Mouse (Mus musculus): ENCODE results near the gene H2-Oa. TPM values are rescaled to one million over a fixed set of nuclear protein-coding genes. Genes with fewer than 3 reads are reported as not detected.
A peak's percentile ranks its signal among the peaks of the same experiment; 100 is the strongest.

The H2-Oa gene
- polyA plus RNA-seq (2016; fragmentation: Nextera tagmentation; extraction: Ambion mirVana): 0.26 and 0.37 TPM in 2 replicates

- Histone ChIP-seq H3K4me3 (no peak within 1 kb of the TSS), H3K4me2 (0 out of 2 replicates have a peak within 1 kb of the TSS, but pooled peaks have one; percentile 23), H3K9me3 (replicated peaks) (no peaks in the 10 kb centered on the region)
Measured at GRCm38 (mm10) chr17:34092197-34092875, at the start of gene H2-Oa. Gene H2-Oa, plus strand, starts transcription at chr17:34092340.

DNA sequence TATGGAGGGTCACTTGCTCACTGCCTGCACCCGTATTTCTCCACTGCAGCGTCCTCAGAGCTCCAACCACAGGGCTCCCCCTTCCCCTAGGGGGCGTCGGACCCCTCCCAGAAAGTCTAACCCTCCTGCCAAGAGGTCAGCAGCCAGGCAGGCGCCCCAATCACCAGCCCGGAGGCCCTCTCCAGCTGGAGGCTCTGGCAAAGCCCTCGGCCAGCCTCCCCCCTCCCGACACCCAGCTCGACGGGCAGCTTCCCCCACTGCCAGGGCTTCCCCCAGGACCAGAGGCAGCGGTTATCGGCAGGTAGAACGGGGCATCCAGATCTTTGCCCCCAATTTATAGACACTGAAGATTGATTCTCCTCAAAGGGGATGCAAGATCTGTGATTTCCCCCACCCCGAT lies 46.2 kb upstream of the H2-Oa start:
- ATAC-seq (ENCODE audit: insufficient number of reproducible peaks, low FRiP score): no peak
- WGBS: 76% methylated on average over 14 of the region's 14 CpGs

More at GRCm38 (mm10) chr17:34092197-34092875, at the start of gene H2-Oa:
- 32% methylated on average over 11 of the region's 11 CpGs for WGBS
- ATAC-seq (ENCODE audit: insufficient number of reproducible peaks, low FRiP score): no peak
- Histone ChIP-seq H3K9ac (no peak within 1 kb of the TSS), H3K4me1 (replicated peaks) (peaks cover 21% of the 10 kb centered on the region), H3K27me3 (replicated peaks) (peaks cover 3% of the 10 kb centered on the region; the same call in 1 of the 2 replicates), H3K36me3 (no peaks in the 10 kb centered on the region), H3K27ac (ENCODE audit: poor library complexity, severe bottlenecking) (0 out of 2 replicates have a peak within 1 kb of the TSS, but pooled peaks have one; percentile 7)

GRCm38 (mm10) chr17:34047404-34048050 lies 44.6 kb upstream of the H2-Oa start:
- ATAC-seq (ENCODE audit: insufficient number of reproducible peaks, low FRiP score): no peak
- Histone ChIP-seq H3K4me3 (no peak overlapping the region), H3K4me2 (no peak overlapping the region), H3K9me3 (replicated peaks) (peaks cover 15% of the 10 kb centered on the region), H3K4me1 (replicated peaks) (no peaks in the 10 kb centered on the region), H3K36me3 (no peaks in the 10 kb centered on the region), H3K27me3 (replicated peaks) (peaks cover 25% of the 10 kb centered on the region), H3K27ac (ENCODE audit: poor library complexity, severe bottlenecking) (no peak overlapping the region), H3K9ac (no peak overlapping the region)
- 88% methylated on average over 5 of the region's 5 CpGs for WGBS

More for the DNA sequence above, 46.2 kb upstream of the H2-Oa start:
- Histone ChIP-seq H3K36me3 (no peaks in the 10 kb centered on the region), H3K9me3 (replicated peaks) (peaks cover 15% of the 10 kb centered on the region), H3K27me3 (replicated peaks) (peaks cover 36% of the 10 kb centered on the region), H3K27ac (ENCODE audit: poor library complexity, severe bottlenecking) (no peak overlapping the region), H3K4me3 (no peak overlapping the region), H3K4me1 (replicated peaks) (no peaks in the 10 kb centered on the region), H3K9ac (no peak overlapping the region), H3K4me2 (no peak overlapping the region)

DNA sequence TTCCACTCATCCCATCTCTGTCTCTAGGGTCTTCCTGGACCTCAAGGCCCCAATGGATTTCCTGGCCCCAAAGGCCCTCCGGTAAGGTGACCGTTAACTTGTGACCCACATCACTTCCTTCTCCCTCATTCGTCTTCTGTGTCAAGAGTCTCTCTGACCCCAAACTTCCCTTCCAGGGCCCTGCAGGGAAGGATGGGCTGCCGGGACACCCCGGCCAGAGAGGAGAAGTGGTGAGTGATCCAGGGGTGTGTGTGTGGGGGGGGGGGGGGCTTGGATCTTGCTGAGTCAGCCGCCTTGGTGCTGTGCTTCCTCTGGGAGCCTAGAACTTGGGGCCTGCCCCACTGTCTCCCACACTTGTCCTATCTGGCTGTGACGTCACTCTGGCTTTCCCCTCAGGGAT lies 34.9 kb upstream of the H2-Oa start:
- Histone ChIP-seq H3K4me3 (no peak overlapping the region), H3K9me3 (replicated peaks) (no peaks in the 10 kb centered on the region), H3K4me2 (no peak overlapping the region), H3K27ac (ENCODE audit: poor library complexity, severe bottlenecking) (no peak overlapping the region), H3K27me3 (replicated peaks) (peaks cover 8% of the 10 kb centered on the region), H3K4me1 (replicated peaks) (no peaks in the 10 kb centered on the region), H3K36me3 (no peaks in the 10 kb centered on the region), H3K9ac (no peak overlapping the region)
- no peak for ATAC-seq (ENCODE audit: insufficient number of reproducible peaks, low FRiP score)
- WGBS: 62% methylated on average over 7 of the region's 7 CpGs

DNA sequence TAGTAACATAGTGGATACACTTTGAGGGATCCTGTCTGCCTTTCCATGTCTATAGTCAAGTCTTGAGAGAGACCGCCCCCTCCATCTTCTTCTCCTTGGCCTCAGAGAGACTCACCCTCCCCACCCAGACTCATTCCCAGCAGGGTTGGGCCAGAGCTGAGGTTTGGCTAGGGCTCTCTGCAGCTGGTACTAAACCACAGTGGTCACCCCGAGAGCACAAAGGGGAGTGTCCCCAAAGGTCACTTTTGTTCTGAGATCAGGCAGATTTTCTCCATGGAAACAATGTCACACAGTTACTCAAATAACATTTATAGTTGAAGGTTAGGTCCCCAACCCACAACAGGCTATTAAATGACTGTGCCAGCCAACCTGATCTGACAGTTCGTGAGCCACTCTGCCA lies 23.3 kb upstream of the H2-Oa start:
- ATAC-seq (ENCODE audit: insufficient number of reproducible peaks, low FRiP score): no peak
- Histone ChIP-seq H3K4me1 (replicated peaks) (no peaks in the 10 kb centered on the region), H3K9me3 (replicated peaks) (no peaks in the 10 kb centered on the region), H3K36me3 (no peaks in the 10 kb centered on the region), H3K27me3 (replicated peaks) (peaks cover 26% of the 10 kb centered on the region; the same call in 1 of the 2 replicates), H3K27ac (ENCODE audit: poor library complexity, severe bottlenecking) (no peak overlapping the region), H3K4me2 (no peak overlapping the region), H3K4me3 (no peak overlapping the region), H3K9ac (no peak overlapping the region)
- 51% methylated on average over 3 of the region's 3 CpGs for WGBS

DNA sequence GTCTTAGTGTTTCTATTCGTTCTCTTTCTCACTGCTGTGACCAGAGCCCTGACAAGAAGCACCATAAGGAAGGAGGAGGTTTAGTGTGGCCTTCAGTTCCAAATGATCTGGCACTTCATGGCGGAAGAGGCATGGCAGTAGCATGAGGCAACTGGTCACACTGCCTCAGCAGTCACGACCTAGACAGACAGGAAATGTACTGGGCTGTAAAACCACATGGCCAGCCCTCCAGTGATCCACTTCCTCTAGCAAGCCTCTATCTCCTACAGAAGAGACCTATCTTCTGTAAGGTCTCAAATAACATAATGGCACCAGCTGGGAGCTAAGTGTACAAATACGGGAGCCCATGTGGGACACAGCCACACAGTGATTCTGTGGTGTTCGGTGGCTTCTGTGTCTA lies 20.0 kb upstream of the H2-Oa start:
- Histone ChIP-seq H3K36me3 (no peaks in the 10 kb centered on the region), H3K9ac (no peak overlapping the region), H3K4me2 (no peak overlapping the region), H3K4me1 (replicated peaks) (peaks cover 7% of the 10 kb centered on the region; the same call in 1 of the 2 replicates), H3K9me3 (replicated peaks) (no peaks in the 10 kb centered on the region), H3K4me3 (no peak overlapping the region), H3K27me3 (replicated peaks) (peaks cover 32% of the 10 kb centered on the region), H3K27ac (ENCODE audit: poor library complexity, severe bottlenecking) (no peak overlapping the region)
- no peak for ATAC-seq (ENCODE audit: insufficient number of reproducible peaks, low FRiP score)
- 68% methylated on average over 5 of the region's 5 CpGs for WGBS

GRCm38 (mm10) chr17:34075271-34075670 lies 16.9 kb upstream of the H2-Oa start:
- no peaks in the 10 kb centered on the region for H3K9me3 ChIP-seq (replicated peaks)
- no peaks in the 10 kb centered on the region for H3K36me3 ChIP-seq
- peaks cover 36% of the 10 kb centered on the region for H3K27me3 ChIP-seq (replicated peaks)
- H3K4me1 ChIP-seq (replicated peaks): peaks cover 7% of the 10 kb centered on the region; the same call in 1 of the 2 replicates
- no peak overlapping the region for H3K27ac ChIP-seq (ENCODE audit: poor library complexity, severe bottlenecking)
- WGBS: 37% methylated on average over 7 of the region's 7 CpGs
- no peak overlapping the region for H3K9ac ChIP-seq
- no peak overlapping the region for H3K4me2 ChIP-seq
- H3K4me3 ChIP-seq: no peak overlapping the region
- no peak for ATAC-seq (ENCODE audit: insufficient number of reproducible peaks, low FRiP score)

DNA sequence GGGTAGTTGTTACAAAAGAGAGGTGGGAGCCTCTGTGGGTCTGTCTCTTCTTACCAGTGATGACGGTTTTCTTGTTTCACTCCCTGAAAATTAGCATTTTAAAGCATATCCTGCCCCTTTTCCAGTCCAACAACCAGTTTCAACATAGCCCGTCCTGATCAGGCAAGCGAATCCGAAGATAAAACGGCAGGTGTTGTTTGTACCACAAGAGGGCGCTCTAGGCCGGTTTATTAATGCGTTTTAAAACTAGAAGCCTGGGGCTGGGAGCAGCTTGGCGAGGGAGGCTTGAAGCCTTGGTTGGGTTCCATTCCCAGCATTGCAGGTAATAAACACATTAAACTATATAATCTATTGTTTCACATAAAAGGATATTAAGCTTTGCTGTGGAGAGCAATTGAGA lies 14.6 kb upstream of the H2-Oa start:
- under 1% methylated on average over 9 of the region's 9 CpGs for WGBS
- Histone ChIP-seq H3K36me3 (no peaks in the 10 kb centered on the region), H3K4me2 (no peak overlapping the region), H3K27ac (ENCODE audit: poor library complexity, severe bottlenecking) (no peak overlapping the region), H3K4me1 (replicated peaks) (peaks cover 7% of the 10 kb centered on the region; the same call in 1 of the 2 replicates), H3K27me3 (replicated peaks) (peaks cover 43% of the 10 kb centered on the region), H3K9ac (no peak overlapping the region), H3K4me3 (no peak overlapping the region), H3K9me3 (replicated peaks) (no peaks in the 10 kb centered on the region)
- ATAC-seq (ENCODE audit: insufficient number of reproducible peaks, low FRiP score): no peak

GRCm38 (mm10) chr17:34078148-34078547 lies 14.0 kb upstream of the H2-Oa start:
- Histone ChIP-seq H3K9ac (no peak overlapping the region), H3K9me3 (replicated peaks) (no peaks in the 10 kb centered on the region)

GRCm38 (mm10) chr17:34079002-34079401 lies 13.1 kb upstream of the H2-Oa start:
- peaks cover 7% of the 10 kb centered on the region; the same call in 1 of the 2 replicates for H3K4me1 ChIP-seq (replicated peaks)
- H3K4me2 ChIP-seq: no peak overlapping the region
- no peak for ATAC-seq (ENCODE audit: insufficient number of reproducible peaks, low FRiP score)
- H3K27ac ChIP-seq (ENCODE audit: poor library complexity, severe bottlenecking): no peak overlapping the region
- no peaks in the 10 kb centered on the region for H3K36me3 ChIP-seq
- 84% methylated on average over 11 of the region's 11 CpGs for WGBS
- H3K9ac ChIP-seq: no peak overlapping the region
- H3K9me3 ChIP-seq (replicated peaks): no peaks in the 10 kb centered on the region
- no peak overlapping the region for H3K4me3 ChIP-seq
- peaks cover 43% of the 10 kb centered on the region for H3K27me3 ChIP-seq (replicated peaks)

More at GRCm38 (mm10) chr17:34078148-34078547, 14.0 kb upstream of the H2-Oa start:
- no peak for ATAC-seq (ENCODE audit: insufficient number of reproducible peaks, low FRiP score)
- Histone ChIP-seq H3K4me3 (no peak overlapping the region), H3K27me3 (replicated peaks) (peaks cover 47% of the 10 kb centered on the region), H3K27ac (ENCODE audit: poor library complexity, severe bottlenecking) (no peak overlapping the region), H3K4me1 (replicated peaks) (peaks cover 7% of the 10 kb centered on the region; the same call in 1 of the 2 replicates), H3K36me3 (no peaks in the 10 kb centered on the region), H3K4me2 (no peak overlapping the region)
- 57% methylated on average over 4 of the region's 4 CpGs for WGBS

- H3K4me1 ChIP-seq (replicated peaks): peaks cover 7% of the 10 kb centered on the region; the same call in 1 of the 2 replicates
- H3K36me3 ChIP-seq: no peaks in the 10 kb centered on the region
- no peak overlapping the region for H3K9ac ChIP-seq
- no peaks in the 10 kb centered on the region for H3K9me3 ChIP-seq (replicated peaks)
- no peak overlapping the region for H3K27ac ChIP-seq (ENCODE audit: poor library complexity, severe bottlenecking)
- no peak overlapping the region for H3K4me3 ChIP-seq
- WGBS: 23% methylated on average over 5 of the region's 5 CpGs
- H3K4me2 ChIP-seq: no peak overlapping the region
- peak; percentile 52; the same call in 1 of the 2 replicates for ATAC-seq (ENCODE audit: insufficient number of reproducible peaks, low FRiP score)
- H3K27me3 ChIP-seq (replicated peaks): peaks cover 45% of the 10 kb centered on the region
Measured at GRCm38 (mm10) chr17:34079621-34080020, 12.5 kb upstream of the H2-Oa start.

All from heart, embryonic 12.5 days (tissue).